In the genomic region with DNA sequence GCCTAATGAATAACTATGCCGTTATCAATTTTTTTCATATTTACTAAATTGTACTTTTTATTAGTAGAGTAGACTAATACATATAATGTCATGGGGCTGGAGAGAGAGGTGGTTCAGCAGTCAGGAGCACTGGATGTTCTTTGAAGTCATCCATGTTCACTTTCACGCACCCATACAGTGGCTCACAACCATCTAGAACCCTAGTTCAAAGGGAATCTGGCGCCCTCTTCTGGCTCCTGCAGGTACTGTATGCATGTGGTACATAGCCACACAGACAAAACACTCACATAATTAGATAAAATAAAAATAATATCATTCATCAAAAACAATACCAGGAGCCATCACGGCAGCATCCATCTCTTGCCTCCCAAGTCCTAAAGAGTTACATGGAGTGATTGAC, we compare ENCODE assay signal across 9 mouse cellular contexts. TPM values are rescaled to one million over a fixed set of nuclear protein-coding genes. Genes with fewer than 3 reads are reported as not detected.
DNase-seq lines count a peak whose midpoint lies in the region; ATAC-seq lines count a peak whose summit lies in the region.
"Had no signal": no experiment of that assay in that cellular context is flagged by ENCODE, and none has a peak within 500 bp of the region (broad histone marks: within the 10 kb centered on the region; RNA-seq: fewer than 3 reads in every experiment).

No protein-coding gene starts in this region.

- no peak overlapping the region for H3K27ac ChIP-seq in liver, embryonic 12.5 days
- H3K27ac ChIP-seq in heart, embryonic 12.5 days (ENCODE audit: poor library complexity, severe bottlenecking): no peak overlapping the region

- DNase-seq in adrenal gland, postnatal 10 days: peak; percentile 7
- DNase-seq in adrenal gland, postnatal 14 days: no peak
- peak; percentile 43 for DNase-seq in liver
- peak; percentile 22 for DNase-seq in c-Kit-positive CD71-positive TER-119-positive erythroid progenitor cells, embryonic 14.5 days (ENCODE audit: low spot score)
- DNase-seq in splenic B cell, adult 2 months (ENCODE audit: low read depth, low spot score): peak; percentile 16

- H3K36me3 ChIP-seq in liver, embryonic 12.5 days: no peaks in the 10 kb centered on the region
- no peaks in the 10 kb centered on the region for H3K36me3 ChIP-seq in splenic B cell, adult 2 months (ENCODE audit: control insufficient read depth, insufficient read depth, low read length, poor library complexity, severe bottlenecking)
- H3K36me3 ChIP-seq in heart, embryonic 12.5 days: no peaks in the 10 kb centered on the region

- no peak overlapping the region for H3K9ac ChIP-seq in liver, embryonic 12.5 days
- no peak overlapping the region for H3K9ac ChIP-seq in heart, embryonic 12.5 days

- no peak overlapping the region for H3K4me2 ChIP-seq in liver, embryonic 12.5 days
- H3K4me2 ChIP-seq in heart, embryonic 12.5 days: no peak overlapping the region

- ATAC-seq in liver, embryonic 12.5 days: no peak
- ATAC-seq in heart, embryonic 12.5 days (ENCODE audit: insufficient number of reproducible peaks, low FRiP score): no peak
- no peak for ATAC-seq in frontal cortex, adult (ENCODE audit: low TSS enrichment)

- H3K27me3 ChIP-seq in liver, embryonic 12.5 days (replicated peaks): no peaks in the 10 kb centered on the region
- H3K27me3 ChIP-seq in splenic B cell, adult 2 months (ENCODE audit: control insufficient read depth, insufficient read depth, low read length, poor library complexity, severe bottlenecking): no peaks in the 10 kb centered on the region
- H3K27me3 ChIP-seq in heart, embryonic 12.5 days (replicated peaks): no peaks in the 10 kb centered on the region

- no peak overlapping the region for H3K4me3 ChIP-seq in liver, embryonic 12.5 days
- no peak overlapping the region for H3K4me3 ChIP-seq in heart, embryonic 12.5 days
- H3K4me3 ChIP-seq: myocyte had no signal

- no peaks in the 10 kb centered on the region for H3K9me3 ChIP-seq in liver, embryonic 12.5 days (replicated peaks)
- 0 out of 2 replicates have a peak, but pooled peaks cover 2% of the 10 kb centered on the region for H3K9me3 ChIP-seq in heart, embryonic 12.5 days (replicated peaks)

- no peaks in the 10 kb centered on the region for H3K4me1 ChIP-seq in liver, embryonic 12.5 days
- H3K4me1 ChIP-seq in heart, embryonic 12.5 days (replicated peaks): no peaks in the 10 kb centered on the region

- WGBS in liver, embryonic 12.5 days (ENCODE audit: insufficient replicate concordance): 60% methylated on average over 4 of the region's 4 CpGs
- WGBS in heart, embryonic 12.5 days: 72% methylated on average over 4 of the region's 4 CpGs

RNA-seq across cellular contexts. Expression of gene Mtrf1l, which starts 36.0 kb away (rescaled TPM):
- total RNA-seq in adrenal gland, postnatal 10 days (2021): 10 to 100 TPM in 1 of 2 experiments, 1 to 10 TPM in 1; 8.9 to 12.6 TPM
- total RNA-seq in adrenal gland, postnatal 14 days (2021): 11.9 and 13.5 TPM in 2 replicates
- 9.3 and 10.0 TPM in 2 replicates for polyA plus RNA-seq in liver, embryonic 12.5 days (2016; fragmentation: Nextera tagmentation; extraction: Ambion mirVana)
- polyA plus RNA-seq in heart, embryonic 12.5 days (2016; fragmentation: Nextera tagmentation; extraction: Ambion mirVana): 9.2 and 15.0 TPM in 2 replicates

RNA-seq across cellular contexts. Expression of gene Fbxo5, which starts 54.3 kb away (rescaled TPM):
- 10 to 100 TPM in 1 of 2 experiments, 1 to 10 TPM in 1; 9.7 to 14.8 TPM for total RNA-seq in adrenal gland, postnatal 10 days (2021)
- 6.3 and 8.6 TPM in 2 replicates for total RNA-seq in adrenal gland, postnatal 14 days (2021)
- polyA plus RNA-seq in liver, embryonic 12.5 days (2016; fragmentation: Nextera tagmentation; extraction: Ambion mirVana): 94.0 and 95.6 TPM in 2 replicates
- 49.0 and 50.9 TPM in 2 replicates for polyA plus RNA-seq in heart, embryonic 12.5 days (2016; fragmentation: Nextera tagmentation; extraction: Ambion mirVana)
